In the genomic region with DNA sequence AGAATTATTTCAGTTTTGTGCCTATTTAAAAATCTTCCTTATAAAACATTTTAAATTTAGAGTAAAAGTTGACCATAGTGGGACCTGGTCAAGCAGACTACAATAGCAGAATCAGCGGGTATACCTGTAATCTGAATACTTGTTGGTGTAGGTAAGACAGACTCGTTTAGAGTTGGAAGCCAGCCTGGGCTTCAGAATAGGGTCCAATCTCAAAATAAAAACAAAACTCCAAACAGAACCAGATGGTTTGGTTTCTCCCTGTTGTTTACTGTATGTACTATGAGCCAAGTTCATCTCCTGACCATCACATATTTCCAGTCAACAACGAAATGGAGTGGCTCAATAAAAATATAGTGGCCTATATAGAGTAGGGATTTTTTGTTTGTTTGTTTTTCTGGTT, we compare ENCODE assay signal across 21 mouse cellular contexts.
"Had no signal": no experiment of that assay in that cellular context is flagged by ENCODE, and none has a peak within 500 bp of the region (broad histone marks: within the 10 kb centered on the region; RNA-seq: fewer than 3 reads in every experiment).

No protein-coding gene starts in this region.

- H3K4me3 ChIP-seq: lung, embryonic 15.5 days; megakaryocyte, embryonic 14.5 days; midbrain, embryonic 13.5 days; midbrain, embryonic 15.5 days; myocyte; neural tube, embryonic 13.5 days; neural tube, embryonic 15.5 days had no signal

- H3K4me2 ChIP-seq: lung, embryonic 15.5 days; midbrain, embryonic 11.5 days; midbrain, embryonic 13.5 days; midbrain, embryonic 15.5 days; neural tube, embryonic 13.5 days; neural tube, embryonic 15.5 days had no signal

- H3K27ac ChIP-seq: lung, embryonic 15.5 days; macrophage; midbrain, embryonic 13.5 days; midbrain, embryonic 15.5 days; neural tube, embryonic 13.5 days; neural tube, embryonic 15.5 days had no signal

- H3K27me3 ChIP-seq: lung, embryonic 15.5 days; megakaryocyte, embryonic 14.5 days; midbrain, embryonic 13.5 days; midbrain, embryonic 15.5 days; neural tube, embryonic 13.5 days; neural tube, embryonic 15.5 days had no signal

- H3K36me3 ChIP-seq: lung, embryonic 15.5 days; midbrain, embryonic 13.5 days; midbrain, embryonic 15.5 days; neural tube, embryonic 13.5 days; neural tube, embryonic 15.5 days had no signal

- H3K9ac ChIP-seq: lung, embryonic 15.5 days; midbrain, embryonic 13.5 days; midbrain, embryonic 15.5 days; neural tube, embryonic 13.5 days; neural tube, embryonic 15.5 days had no signal

- DNase-seq: lung, adult 2 months; lung, postnatal 14 days; lung, postnatal 36 days; retina, postnatal 1 day; right cerebral cortex, adult 18-20 months; right cerebral cortex, postnatal 25 days; right cerebral cortex, postnatal 4 days; spleen, adult 18-20 months; thymus, adult 18-20 months; thymus, postnatal 14 days; thymus, postnatal 36 days had no signal

- H3K4me1 ChIP-seq: midbrain, embryonic 13.5 days; midbrain, embryonic 15.5 days; neural tube, embryonic 13.5 days; neural tube, embryonic 15.5 days had no signal

- ATAC-seq: lung, postnatal 0 days; midbrain, embryonic 13.5 days; midbrain, embryonic 15.5 days had no signal

- H3K9me3 ChIP-seq: lung, embryonic 15.5 days; megakaryocyte, embryonic 14.5 days; midbrain, embryonic 13.5 days; midbrain, embryonic 15.5 days; neural tube, embryonic 13.5 days; neural tube, embryonic 15.5 days had no signal
